Mouse (Mus musculus) layer of hippocampus, postnatal 14 days (tissue): ENCODE measurements around the gene Crip2. TPM values are rescaled to one million over a fixed set of nuclear protein-coding genes. Genes with fewer than 3 reads are reported as not detected.
A peak's percentile ranks its signal among the peaks of the same experiment; 100 is the strongest.

Experiments used
- DNase-seq, 2 experiments: peaks; one replicate each; pipeline ENCODE4 v3.0.0; 2021 to 2022; ENCODE audit warnings: low spot score in 2 of 2, mixed read lengths in 1 of 2
- total RNA-seq, 2 experiments: library from RNA; stranded (reverse); gene quantifications; 2 replicates each; pipeline ENCODE4 v1.2.3; 2021

Crip2 gene
- total RNA-seq, 2 experiments from 2014 or later: 118 TPM

GRCm38 (mm10) chr12:113176960-113177725, 37.1 kb downstream of the Crip2 start:
- DNase-seq: no peak

DNA sequence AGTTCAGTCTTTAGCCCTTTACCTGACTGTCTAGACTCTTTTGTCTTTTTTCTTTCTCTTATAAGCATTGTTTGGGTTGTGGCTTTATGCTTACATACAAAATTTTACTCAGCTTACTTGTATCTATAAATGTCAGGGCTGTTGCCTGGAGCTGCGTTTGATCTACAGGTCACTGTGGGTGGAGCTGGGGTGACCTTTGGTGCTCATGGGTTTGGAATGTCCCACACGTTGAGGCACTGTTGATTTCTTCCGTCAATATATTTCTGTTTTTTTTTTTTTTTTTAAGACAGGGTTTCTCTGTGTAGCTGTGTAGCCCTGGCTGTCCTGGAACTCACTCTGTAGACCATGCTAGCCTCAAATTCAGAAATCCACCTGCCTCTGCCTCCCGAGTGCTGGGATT, 41.0 kb downstream of the Crip2 start:
- DNase-seq: no peak

GRCm38 (mm10) chr12:113184945-113185344, 44.9 kb downstream of the Crip2 start:
- no peak for DNase-seq

- DNase-seq: peak in 1 of 2 experiments; percentile 54
Measured at GRCm38 (mm10) chr12:113185442-113186291, 45.6 kb downstream of the Crip2 start, which contains the start of gene Tmem121. Gene Tmem121, plus strand, starts transcription at chr12:113185930.

DNA sequence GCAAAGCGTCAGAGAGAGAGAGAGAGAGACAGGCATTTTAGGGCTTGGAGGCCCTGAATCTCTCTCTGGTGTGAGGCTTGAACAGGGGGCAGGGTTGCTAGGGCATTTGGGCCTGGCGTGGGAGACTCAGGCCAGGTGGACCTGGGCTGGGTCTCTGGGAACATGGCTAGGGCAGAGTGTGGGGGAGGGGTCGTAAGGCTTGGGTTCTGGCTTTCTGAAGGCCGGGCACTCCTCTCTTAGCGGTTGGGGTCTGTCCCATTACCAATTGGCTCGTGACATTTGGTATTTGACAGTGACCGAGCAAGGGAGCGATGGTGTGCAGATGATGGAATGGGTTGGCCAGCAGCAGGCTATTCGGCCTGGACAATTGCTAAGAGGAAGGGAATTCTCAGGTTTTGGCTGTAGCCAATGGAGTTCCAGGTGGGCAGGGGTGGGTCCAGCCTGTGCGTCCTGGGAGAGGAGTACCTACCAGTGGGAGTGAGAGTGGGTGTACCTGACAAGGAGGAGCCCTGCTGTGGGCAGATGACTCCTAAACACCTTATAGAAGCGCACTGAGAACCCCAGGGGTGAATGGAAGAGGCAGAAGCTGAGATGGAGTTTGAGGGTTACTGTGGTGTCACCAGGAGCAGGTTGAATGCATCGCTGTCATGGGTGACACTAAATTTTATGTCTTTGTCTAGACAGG, 46.4 kb downstream of the Crip2 start:
- no peak for DNase-seq

DNA sequence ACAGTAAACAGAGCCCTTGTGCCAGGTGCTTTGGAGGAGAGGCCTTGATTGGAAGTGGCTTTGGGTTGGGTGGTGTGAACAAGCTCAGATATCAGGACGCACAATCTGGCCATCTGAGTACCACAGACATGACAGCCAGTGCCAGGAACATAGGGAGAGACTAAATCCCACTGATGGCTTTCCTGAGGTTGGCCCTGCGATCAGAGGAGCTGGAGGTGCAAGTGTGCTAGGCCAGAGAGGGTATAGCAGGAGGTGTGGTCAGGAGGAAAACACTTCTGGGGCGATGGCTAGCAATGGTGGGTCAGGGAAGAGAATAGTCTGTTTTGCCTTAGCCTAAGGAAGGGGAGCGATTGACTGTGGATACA, 47.0 kb downstream of the Crip2 start:
- DNase-seq: no peak

- peak; percentile 91 to 93 for DNase-seq
Measured at GRCm38 (mm10) chr12:113187584-113188295, 47.7 kb downstream of the Crip2 start.

GRCm38 (mm10) chr12:113188349-113189055, 48.5 kb downstream of the Crip2 start:
- no peak for DNase-seq

DNA sequence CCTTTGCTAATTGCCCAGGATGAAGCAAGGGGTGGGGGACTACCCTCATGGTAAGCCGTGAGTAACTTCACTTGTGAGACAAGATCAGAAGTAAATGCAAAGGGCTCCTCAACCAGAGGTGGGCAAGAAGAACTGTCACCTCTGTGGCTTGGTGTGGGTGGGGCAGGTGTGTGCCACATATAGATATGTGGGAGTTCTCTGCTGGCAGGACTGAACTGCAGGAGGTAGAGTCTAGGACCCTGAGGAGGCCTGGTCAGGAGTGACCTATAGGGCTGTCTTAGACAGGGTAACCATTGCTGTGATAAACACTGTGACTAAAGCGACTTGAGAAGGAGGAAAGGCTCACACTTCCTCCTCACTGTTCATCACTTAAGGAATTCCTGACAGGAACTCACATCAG, 53.4 kb downstream of the Crip2 start:
- no peak for DNase-seq

Other genes with a start within 250 kb of the Crip2 start
- gene Jag2, start 210.5 kb upstream of the Crip2 start, total RNA-seq: 10 to 100 TPM; 45.2 to 50.8 TPM
- gene Nudt14, start 198.1 kb upstream of the Crip2 start, total RNA-seq: 10 to 100 TPM in 1 of 2 experiments, 1 to 10 TPM in 1; 7.5 to 11.1 TPM
- 10 to 100 TPM; 47.1 to 47.2 TPM for gene Btbd6, start 163.8 kb upstream of the Crip2 start, total RNA-seq
- gene Brf1, start 139.5 kb upstream of the Crip2 start, total RNA-seq: 10 to 100 TPM; 51.2 to 58.9 TPM
- 100 to 1,000 TPM; 121 TPM for gene Pacs2, start 125.7 kb upstream of the Crip2 start, total RNA-seq
- under 1 TPM in 1 of 2 experiments, not detected in 1; 0.51 TPM for gene Tex22, start 65.7 kb upstream of the Crip2 start, total RNA-seq
- gene Mta1, start 42.0 kb upstream of the Crip2 start, total RNA-seq: 10 to 100 TPM; 84.2 to 85.2 TPM
- gene Crip1, start 6.1 kb downstream of the Crip2 start, total RNA-seq: 10 to 100 TPM in 1 of 2 experiments, 1 to 10 TPM in 1; 9.2 to 19.5 TPM
- 1 to 10 TPM; 2.3 to 2.7 TPM for gene Tedc1, start 16.2 kb downstream of the Crip2 start, total RNA-seq
- gene Tmem121, start 45.7 kb downstream of the Crip2 start, total RNA-seq: 10 to 100 TPM; 23.2 to 24.0 TPM